7 mouse cellular contexts compared by ENCODE assay signal in genomic region chr11:77491123-77491501, GRCm38 (mm10). TPM values are rescaled to one million over a fixed set of nuclear protein-coding genes. Genes with fewer than 3 reads are reported as not detected.
DNase-seq lines count a peak whose midpoint lies in the region.

No protein-coding gene starts in this region.

- DNase-seq in ZHBTc4 (ENCODE audit: low read depth, low spot score): peak; percentile 95
- DNase-seq in embryo, embryonic 10 days (ENCODE audit: low spot score): peak; percentile 99
- DNase-seq in gastrocnemius, postnatal 10 days: peak; percentile 92
- DNase-seq in induced T-regulatory cell, adult 2 months (ENCODE audit: low read depth): peak; percentile 92
- peak; percentile 87 to 92 for DNase-seq in left cerebral cortex, postnatal 25 days (ENCODE audit: low spot score in 2 of 2)
- peak; percentile 97 for DNase-seq in mesoderm, embryonic 11.5 days (ENCODE audit: low read depth, low spot score)
- DNase-seq in right cerebral cortex, postnatal 36 days (ENCODE audit: low spot score in 2 of 2): peak; percentile 84 to 87

- intact Hi-C loops in left cerebral cortex, postnatal 25 days (cut with DNase I): loop anchor here (2.0 to 5.0 kb wide), 2 partner anchors 116 to 134 kb away; partner anchors contain the start of gene Taok1

RNA-seq across cellular contexts. Expression of gene Ankrd13b, which starts 1.6 kb away (rescaled TPM):
- 1 to 10 TPM; 7.2 to 9.3 TPM for total RNA-seq in gastrocnemius, postnatal 10 days (2021)
- 100 to 1,000 TPM; 100 to 101 TPM for total RNA-seq in left cerebral cortex, postnatal 25 days (2021)

RNA-seq across cellular contexts. Expression of gene Git1, which starts 2.2 kb away (rescaled TPM):
- 10 to 100 TPM; 31.5 to 39.9 TPM for total RNA-seq in gastrocnemius, postnatal 10 days (2021)
- 100 to 1,000 TPM; 247 to 261 TPM for total RNA-seq in left cerebral cortex, postnatal 25 days (2021)

RNA-seq across cellular contexts. Expression of gene Abhd15, which starts 23.8 kb away (rescaled TPM):
- total RNA-seq in gastrocnemius, postnatal 10 days (2021): under 1 TPM; 0.70 to 0.81 TPM
- 1 to 10 TPM; 1.6 to 1.7 TPM for total RNA-seq in left cerebral cortex, postnatal 25 days (2021)

RNA-seq across cellular contexts. Expression of gene Trp53i13, which starts 24.7 kb away (rescaled TPM):
- total RNA-seq in gastrocnemius, postnatal 10 days (2021): 10 to 100 TPM in 1 of 2 experiments, 1 to 10 TPM in 1; 7.7 to 10.0 TPM
- 1 to 10 TPM; 3.3 to 4.4 TPM for total RNA-seq in left cerebral cortex, postnatal 25 days (2021)

RNA-seq across cellular contexts. Expression of gene Gm10392, which starts 27.9 kb away (rescaled TPM):
- total RNA-seq in gastrocnemius, postnatal 10 days (2021): not detected
- total RNA-seq in left cerebral cortex, postnatal 25 days (2021): not detected

Comparison
In these comparisons a context has a peak if more than half of its experiments do, and no peak if none do; other contexts are left out.
1. Peak in every context shown above with its lines: DNase-seq.
2. RNA of gene Ankrd13b, which starts 1.6 kb away (total RNA-seq): 100 to 101 TPM in left cerebral cortex, postnatal 25 days; 7.2 to 9.3 TPM in gastrocnemius, postnatal 10 days; every median in the first group is over 4 times any median in the second.
3. RNA of gene Git1, which starts 2.2 kb away (total RNA-seq): 247 to 261 TPM in left cerebral cortex, postnatal 25 days; 31.5 to 39.9 TPM in gastrocnemius, postnatal 10 days; every median in the first group is over 4 times any median in the second.